Mouse (Mus musculus): ENCODE results near the gene Pygm. TPM values are rescaled to one million over a fixed set of nuclear protein-coding genes. Genes with fewer than 3 reads are reported as not detected.

Pygm gene
- total and polyA plus RNA-seq, 3 experiments = 1,101 to 1,298 (median 1,120) TPM

- Histone ChIP-seq H3K4me3 (no peak overlapping the region), H3K27ac (peak overlapping the region; percentile 29; the same call in 1 of the 2 replicates), H3K9ac (ENCODE audit: low read depth, low read length) (no peak overlapping the region), H3K79me2 (replicated peaks; ENCODE audit: control insufficient read depth, insufficient read depth, low read length) (0 out of 2 replicates have a peak, but pooled peaks cover 1% of the 10 kb centered on the region), H3K36me3 (ENCODE audit: control insufficient read depth, insufficient read depth, low read length) (peaks cover 3% of the 10 kb centered on the region; the same call in 1 of the 2 replicates), H3K4me1 (ENCODE audit: control insufficient read depth, insufficient read depth, low read length) (peaks cover 12% of the 10 kb centered on the region), H3K27me3 (ENCODE audit: control insufficient read depth, insufficient read depth, low read length) (no peaks in the 10 kb centered on the region)
- TF ChIP-seq CTCF (IDR thresholded peaks at IDR 0.05) = peak; percentile 66
- TF ChIP-seq EP300 (IDR thresholded peaks at IDR 0.05; ENCODE audit: insufficient read depth, low read depth, low read length) = 0 out of 2 replicates have a peak, but pooled peaks have one; percentile 52
- TF ChIP-seq POLR2A (IDR thresholded peaks at IDR 0.05; ENCODE audit: insufficient read depth, low read depth, low read length) = no peak
- DNase-seq = peak in 1 of 2 experiments; percentile 77
- intact Hi-C loops (cut with DNase I) = loop anchor here (2.0 kb wide), 1 partner anchor 15 kb away; no protein-coding TSS in a partner anchor
- WGBS = 65% methylated on average over 13 of the region's 13 CpGs
Measured at GRCm38 (mm10) chr19:6388006-6388405, 3.8 kb downstream of the Pygm start.

DNA sequence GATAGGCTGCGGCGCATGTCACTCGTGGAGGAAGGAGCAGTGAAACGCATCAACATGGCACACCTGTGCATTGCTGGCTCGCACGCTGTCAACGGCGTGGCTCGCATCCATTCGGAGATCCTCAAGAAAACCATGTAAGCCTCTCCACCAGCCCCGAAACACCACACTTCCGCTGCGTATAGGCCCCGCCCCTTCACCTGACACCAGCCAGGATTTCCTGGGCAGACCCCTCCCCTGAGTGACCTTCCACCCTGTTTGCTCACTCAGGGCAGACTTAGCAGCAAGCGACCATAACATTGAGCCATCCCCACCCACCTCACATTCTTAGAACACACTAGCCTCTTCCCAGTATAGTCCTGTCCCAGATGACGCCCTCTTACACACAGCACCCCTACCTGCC lies 5.6 kb downstream of the Pygm start:
- 41% methylated on average over 16 of the region's 16 CpGs for WGBS
- Histone ChIP-seq H3K9ac (ENCODE audit: low read depth, low read length) (no peak overlapping the region), H3K36me3 (ENCODE audit: control insufficient read depth, insufficient read depth, low read length) (peaks cover 3% of the 10 kb centered on the region; the same call in 1 of the 2 replicates)

GRCm38 (mm10) chr19:6390251-6390650 lies 6.1 kb downstream of the Pygm start:
- Histone ChIP-seq H3K79me2 (replicated peaks; ENCODE audit: control insufficient read depth, insufficient read depth, low read length) (0 out of 2 replicates have a peak, but pooled peaks cover 1% of the 10 kb centered on the region), H3K9ac (ENCODE audit: low read depth, low read length) (no peak overlapping the region), H3K4me3 (no peak overlapping the region), H3K36me3 (ENCODE audit: control insufficient read depth, insufficient read depth, low read length) (peaks cover 3% of the 10 kb centered on the region; the same call in 1 of the 2 replicates), H3K4me1 (ENCODE audit: control insufficient read depth, insufficient read depth, low read length) (peaks cover 6% of the 10 kb centered on the region; the same call in 1 of the 2 replicates), H3K27ac (no peak overlapping the region), H3K27me3 (ENCODE audit: control insufficient read depth, insufficient read depth, low read length) (no peaks in the 10 kb centered on the region)
- 73% methylated on average over 6 of the region's 6 CpGs for WGBS
- intact Hi-C loops (cut with DNase I) = no loop called here
- no peak for DNase-seq
- TF ChIP-seq CTCF (IDR thresholded peaks at IDR 0.05) (no peak), EP300 (IDR thresholded peaks at IDR 0.05; ENCODE audit: insufficient read depth, low read depth, low read length) (no peak), POLR2A (IDR thresholded peaks at IDR 0.05; ENCODE audit: insufficient read depth, low read depth, low read length) (no peak)

More for the DNA sequence above, 5.6 kb downstream of the Pygm start:
- no peaks in the 10 kb centered on the region for H3K27me3 ChIP-seq (ENCODE audit: control insufficient read depth, insufficient read depth, low read length)
- H3K27ac ChIP-seq = no peak overlapping the region
- no peak for DNase-seq
- H3K4me3 ChIP-seq = no peak overlapping the region
- TF ChIP-seq EP300 (IDR thresholded peaks at IDR 0.05; ENCODE audit: insufficient read depth, low read depth, low read length) (no peak), POLR2A (IDR thresholded peaks at IDR 0.05; ENCODE audit: insufficient read depth, low read depth, low read length) (no peak), CTCF (IDR thresholded peaks at IDR 0.05) (no peak)
- peaks cover 6% of the 10 kb centered on the region; the same call in 1 of the 2 replicates for H3K4me1 ChIP-seq (ENCODE audit: control insufficient read depth, insufficient read depth, low read length)
- intact Hi-C loops (cut with DNase I) = loop anchor here (2.0 kb wide), 1 partner anchor 17 kb away; no protein-coding TSS in a partner anchor
- H3K79me2 ChIP-seq (replicated peaks; ENCODE audit: control insufficient read depth, insufficient read depth, low read length) = 0 out of 2 replicates have a peak, but pooled peaks cover 1% of the 10 kb centered on the region

GRCm38 (mm10) chr19:6392743-6393393 lies 8.7 kb downstream of the Pygm start:
- peaks cover 3% of the 10 kb centered on the region; the same call in 1 of the 2 replicates for H3K36me3 ChIP-seq (ENCODE audit: control insufficient read depth, insufficient read depth, low read length)

GRCm38 (mm10) chr19:6393637-6394036 lies 9.4 kb downstream of the Pygm start:
- peaks cover 6% of the 10 kb centered on the region; the same call in 1 of the 2 replicates for H3K36me3 ChIP-seq (ENCODE audit: control insufficient read depth, insufficient read depth, low read length)
- no peak overlapping the region for H3K9ac ChIP-seq (ENCODE audit: low read depth, low read length)
- no peak for TF ChIP-seq POLR2A (IDR thresholded peaks at IDR 0.05; ENCODE audit: insufficient read depth, low read depth, low read length)
- no peak for TF ChIP-seq CTCF (IDR thresholded peaks at IDR 0.05)
- TF ChIP-seq EP300 (IDR thresholded peaks at IDR 0.05; ENCODE audit: insufficient read depth, low read depth, low read length) = no peak
- no peaks in the 10 kb centered on the region; the same call in 1 of the 2 replicates for H3K4me1 ChIP-seq (ENCODE audit: control insufficient read depth, insufficient read depth, low read length)
- DNase-seq = peak in 1 of 2 experiments; percentile 6
- H3K79me2 ChIP-seq (replicated peaks; ENCODE audit: control insufficient read depth, insufficient read depth, low read length) = no peaks in the 10 kb centered on the region
- H3K4me3 ChIP-seq = no peak overlapping the region
- H3K27ac ChIP-seq = no peak overlapping the region
- intact Hi-C loops (cut with DNase I) = no loop called here
- WGBS = 82% methylated on average over 16 of the region's 16 CpGs
- no peaks in the 10 kb centered on the region for H3K27me3 ChIP-seq (ENCODE audit: control insufficient read depth, insufficient read depth, low read length)

More at GRCm38 (mm10) chr19:6392743-6393393, 8.7 kb downstream of the Pygm start:
- no peak for DNase-seq
- 91% methylated on average over 14 of the region's 14 CpGs for WGBS
- no peaks in the 10 kb centered on the region for H3K27me3 ChIP-seq (ENCODE audit: control insufficient read depth, insufficient read depth, low read length)
- no peak overlapping the region for H3K4me3 ChIP-seq
- H3K79me2 ChIP-seq (replicated peaks; ENCODE audit: control insufficient read depth, insufficient read depth, low read length) = no peaks in the 10 kb centered on the region
- no peak overlapping the region for H3K27ac ChIP-seq
- intact Hi-C loops (cut with DNase I) = no loop called here
- TF ChIP-seq POLR2A (IDR thresholded peaks at IDR 0.05; ENCODE audit: insufficient read depth, low read depth, low read length) = no peak
- peak; percentile 62 for TF ChIP-seq CTCF (IDR thresholded peaks at IDR 0.05)
- no peak for TF ChIP-seq EP300 (IDR thresholded peaks at IDR 0.05; ENCODE audit: insufficient read depth, low read depth, low read length)
- no peaks in the 10 kb centered on the region; the same call in 1 of the 2 replicates for H3K4me1 ChIP-seq (ENCODE audit: control insufficient read depth, insufficient read depth, low read length)
- no peak overlapping the region for H3K9ac ChIP-seq (ENCODE audit: low read depth, low read length)

- H3K4me3 ChIP-seq = no peak overlapping the region
- peaks cover 2% of the 10 kb centered on the region; the same call in 1 of the 2 replicates for H3K4me1 ChIP-seq (ENCODE audit: control insufficient read depth, insufficient read depth, low read length)
- WGBS = 78% methylated on average over 5 of the region's 5 CpGs
- no peak for DNase-seq
- intact Hi-C loops (cut with DNase I) = no loop called here
- no peak overlapping the region for H3K9ac ChIP-seq (ENCODE audit: low read depth, low read length)
- no peaks in the 10 kb centered on the region for H3K27me3 ChIP-seq (ENCODE audit: control insufficient read depth, insufficient read depth, low read length)
- no peaks in the 10 kb centered on the region for H3K79me2 ChIP-seq (replicated peaks; ENCODE audit: control insufficient read depth, insufficient read depth, low read length)
- TF ChIP-seq CTCF (IDR thresholded peaks at IDR 0.05) = no peak
- TF ChIP-seq POLR2A (IDR thresholded peaks at IDR 0.05; ENCODE audit: insufficient read depth, low read depth, low read length) = no peak
- TF ChIP-seq EP300 (IDR thresholded peaks at IDR 0.05; ENCODE audit: insufficient read depth, low read depth, low read length) = no peak
- 0 out of 2 replicates have a peak, but pooled peaks cover 3% of the 10 kb centered on the region for H3K36me3 ChIP-seq (ENCODE audit: control insufficient read depth, insufficient read depth, low read length)
- no peak overlapping the region for H3K27ac ChIP-seq
Measured at GRCm38 (mm10) chr19:6396237-6396636, 12.0 kb downstream of the Pygm start.
